Mouse (Mus musculus) liver, postnatal 0 days (tissue): ENCODE measurements around the gene Miox. TPM values are rescaled to one million over a fixed set of nuclear protein-coding genes. Genes with fewer than 3 reads are reported as not detected.

ENCODE experiments used
- ATAC-seq: fragments of 200-750 bp; cut with Nextera tagmentation; 2 replicates; pipeline ENCODE4 v1.8.0; 2017; ENCODE audit warnings: mild to moderate bottlenecking, moderate library complexity
- DNase-seq: peaks from one replicate; pipeline ENCODE4 v3.0.0-alpha.2; 2016
- H3K27ac ChIP-seq: fragments of 300-500 bp; sonication (generic); 2 replicates; pipeline ENCODE4 v1.5.1; 2014; ENCODE audit warnings: antibody characterized with exemption, moderate library complexity, mild to moderate bottlenecking, low read depth
- H3K27me3 ChIP-seq: fragments of 300-500 bp; sonication (generic); 2 replicates; pipeline ENCODE4 v1.6.1; 2014; ENCODE audit warnings: low read length, control low read depth, mixed read lengths; ENCODE audit not compliant: insufficient read depth
- H3K36me3 ChIP-seq: fragments of 300-500 bp; sonication (generic); replicated peaks from 2 replicates; pipeline ENCODE4 v1.6.1; 2014; ENCODE audit warnings: mild to moderate bottlenecking, control low read depth, low read length, moderate library complexity, mixed read lengths; ENCODE audit not compliant: insufficient read depth
- H3K4me1 ChIP-seq: fragments of 300-500 bp; sonication (generic); 2 replicates; pipeline ENCODE4 v1.6.1; 2014; ENCODE audit warnings: antibody characterized with exemption, mild to moderate bottlenecking, control low read depth; ENCODE audit not compliant: insufficient read depth
- H3K4me2 ChIP-seq: fragments of 300-500 bp; sonication (generic); 2 replicates; pipeline ENCODE4 v1.6.1; 2014; ENCODE audit warnings: low read depth, mild to moderate bottlenecking, low read length, moderate library complexity, mixed read lengths
- H3K4me3 ChIP-seq: fragments of 300-500 bp; sonication (generic); 2 replicates; pipeline ENCODE4 v1.5.1; 2014; ENCODE audit warnings: low read depth, low read length
- H3K9ac ChIP-seq: fragments of 300-500 bp; sonication (generic); replicated peaks from 2 replicates; pipeline ENCODE4 v1.6.1; 2014; ENCODE audit warnings: mild to moderate bottlenecking, moderate library complexity
- H3K9me3 ChIP-seq: fragments of 300-500 bp; sonication (generic); 2 replicates; pipeline ENCODE4 v1.6.1; 2016; ENCODE audit warnings: mild to moderate bottlenecking, control low read depth, low read length, mixed read lengths
- CTCF ChIP-seq: sonication (generic); IDR thresholded peaks from 2 replicates; pipeline ENCODE4 v1.5.1; 2016; ENCODE audit warnings: antibody characterized with exemption, low read depth
- EP300 ChIP-seq: IDR thresholded peaks from 2 replicates; pipeline ENCODE4 v1.6.1; 2016; ENCODE audit warnings: antibody characterized with exemption, low read depth, mild to moderate bottlenecking
- WGBS: fragments of 180-500 bp; shearing (Covaris S2); extraction: QIAGEN DNeasy Blood & Tissue Kit; methylation state at CpG from one replicate; pipeline ENCODE4 v1.1.7; 2014; ENCODE audit not compliant: insufficient replicate concordance; 5-methylcytosine and 5-hydroxymethylcytosine counted together
- polyA plus RNA-seq: library from polyadenylated mRNA; unstranded; fragments of >200 nt; fragmentation: Nextera tagmentation; extraction: Ambion mirVana; gene quantifications from 2 replicates; pipeline ENCODE4 v1.2.1, GENCODE M21; 2015

Miox gene
- polyA plus RNA-seq, 1 experiment from 2014 or later, result 27.0 TPM

DNA sequence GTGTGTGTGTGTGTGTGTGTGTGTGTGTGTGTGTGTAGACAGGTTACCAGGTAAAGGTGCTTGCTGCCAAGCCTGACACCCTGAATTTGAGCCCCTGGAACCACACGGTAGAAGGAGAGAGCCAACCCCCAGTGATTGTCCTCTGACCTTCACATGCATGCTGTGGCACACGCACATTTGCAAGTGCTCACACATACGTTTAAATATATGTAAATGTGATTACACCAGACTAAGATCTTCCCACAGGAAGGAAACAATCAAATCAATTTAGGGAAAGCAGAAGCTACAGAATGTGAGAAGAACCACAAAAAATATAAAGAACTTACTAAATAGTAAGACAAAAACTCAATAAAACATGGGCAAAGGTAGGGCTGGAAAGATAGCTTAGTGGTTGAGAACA lies 5.9 kb downstream of the Miox start:
- DNase-seq (no peak), ATAC-seq (no peak)
- no peak overlapping the region for H3K4me2 ChIP-seq
- no peak overlapping the region for H3K9ac ChIP-seq
- no peaks in the 10 kb centered on the region for H3K27me3 ChIP-seq
- H3K27ac ChIP-seq, result no peak overlapping the region
- H3K36me3 ChIP-seq, result no peaks in the 10 kb centered on the region
- TF ChIP-seq EP300 (no peak), CTCF (no peak)
- H3K9me3 ChIP-seq, result no peaks in the 10 kb centered on the region
- no peaks in the 10 kb centered on the region for H3K4me1 ChIP-seq
- H3K4me3 ChIP-seq, result no peak overlapping the region
- 37% methylated on average over 3 of the region's 3 CpGs for WGBS

GRCm38 (mm10) chr15:89341678-89342077 lies 7.5 kb downstream of the Miox start:
- DNase-seq (no peak), ATAC-seq (no peak)
- Histone ChIP-seq H3K4me1 (no peaks in the 10 kb centered on the region), H3K4me2 (no peak overlapping the region), H3K27ac (no peak overlapping the region), H3K36me3 (no peaks in the 10 kb centered on the region), H3K9me3 (no peaks in the 10 kb centered on the region), H3K4me3 (no peak overlapping the region), H3K27me3 (no peaks in the 10 kb centered on the region), H3K9ac (no peak overlapping the region)
- 0 out of 2 replicates have a peak, but pooled peaks have one; percentile 16 for TF ChIP-seq CTCF
- no peak for TF ChIP-seq EP300
- 64% methylated on average over 1 of the region's 1 CpGs for WGBS

DNA sequence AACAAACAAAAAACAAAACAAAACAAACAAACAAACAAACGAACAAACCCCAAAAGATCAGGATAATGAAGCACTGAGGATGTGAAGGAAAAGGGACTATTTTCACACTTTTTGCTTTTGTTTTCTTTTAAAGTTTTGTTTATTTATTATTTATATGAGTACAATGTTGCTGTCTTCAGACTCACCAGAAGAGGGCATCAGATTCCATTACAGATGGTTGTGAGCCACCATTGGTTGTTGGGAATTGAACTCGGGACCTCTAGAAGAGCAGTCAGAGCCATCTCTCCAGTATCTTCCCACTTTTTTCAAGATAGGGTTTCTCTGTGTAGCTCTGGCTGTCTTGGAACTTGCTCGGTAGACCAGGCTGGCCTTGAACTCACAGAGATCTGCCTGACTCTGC lies 9.1 kb downstream of the Miox start:
- ATAC-seq (no peak), DNase-seq (no peak)

GRCm38 (mm10) chr15:89350447-89350846 lies 16.2 kb downstream of the Miox start:
- no peaks in the 10 kb centered on the region for H3K27me3 ChIP-seq
- no peak overlapping the region for H3K4me2 ChIP-seq
- H3K9ac ChIP-seq, result no peak overlapping the region
- WGBS, result 88% methylated on average over 5 of the region's 5 CpGs
- H3K4me1 ChIP-seq, result peaks cover 10% of the 10 kb centered on the region
- peaks cover 31% of the 10 kb centered on the region for H3K36me3 ChIP-seq
- no peaks in the 10 kb centered on the region for H3K9me3 ChIP-seq
- ATAC-seq, result no peak
- TF ChIP-seq CTCF, result no peak
- TF ChIP-seq EP300, result no peak
- no peak overlapping the region for H3K4me3 ChIP-seq
- H3K27ac ChIP-seq, result no peak overlapping the region
- DNase-seq, result peak; percentile 8

More for the DNA sequence above, 9.1 kb downstream of the Miox start:
- Histone ChIP-seq H3K9ac (no peak overlapping the region), H3K9me3 (no peaks in the 10 kb centered on the region), H3K27me3 (no peaks in the 10 kb centered on the region), H3K36me3 (no peaks in the 10 kb centered on the region), H3K27ac (no peak overlapping the region), H3K4me1 (no peaks in the 10 kb centered on the region), H3K4me3 (no peak overlapping the region), H3K4me2 (no peak overlapping the region)
- TF ChIP-seq EP300, result no peak
- TF ChIP-seq CTCF, result peak; percentile 56
- 71% methylated on average over 3 of the region's 3 CpGs for WGBS

DNA sequence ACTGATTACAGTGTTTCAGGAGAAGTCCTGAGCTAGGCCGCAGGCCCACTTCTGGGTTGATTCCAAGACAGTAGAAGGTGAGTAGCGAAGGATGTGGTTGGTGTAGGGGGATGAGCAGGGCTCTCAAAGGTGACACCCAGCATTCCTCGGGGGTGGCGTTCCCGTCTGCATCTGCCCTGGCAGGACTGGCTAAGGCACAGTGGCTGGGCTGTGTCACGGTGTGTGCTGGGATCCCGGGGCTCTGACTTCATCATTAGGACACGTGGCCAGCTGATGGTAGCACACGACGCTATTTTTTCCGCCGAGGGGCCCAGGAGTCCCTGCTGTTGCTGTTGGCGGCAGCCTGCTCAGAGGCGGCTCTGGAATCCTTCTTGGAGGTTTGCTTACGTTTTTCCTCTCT lies 17.1 kb downstream of the Miox start:
- Histone ChIP-seq H3K4me3 (no peak overlapping the region), H3K4me2 (no peak overlapping the region), H3K36me3 (peaks cover 31% of the 10 kb centered on the region), H3K9ac (no peak overlapping the region), H3K27ac (no peak overlapping the region), H3K9me3 (no peaks in the 10 kb centered on the region), H3K4me1 (peaks cover 10% of the 10 kb centered on the region), H3K27me3 (no peaks in the 10 kb centered on the region)
- DNase-seq, result peak; percentile 13
- no peak for ATAC-seq
- TF ChIP-seq CTCF (no peak), EP300 (no peak)
- 91% methylated on average over 15 of the region's 15 CpGs for WGBS

DNA sequence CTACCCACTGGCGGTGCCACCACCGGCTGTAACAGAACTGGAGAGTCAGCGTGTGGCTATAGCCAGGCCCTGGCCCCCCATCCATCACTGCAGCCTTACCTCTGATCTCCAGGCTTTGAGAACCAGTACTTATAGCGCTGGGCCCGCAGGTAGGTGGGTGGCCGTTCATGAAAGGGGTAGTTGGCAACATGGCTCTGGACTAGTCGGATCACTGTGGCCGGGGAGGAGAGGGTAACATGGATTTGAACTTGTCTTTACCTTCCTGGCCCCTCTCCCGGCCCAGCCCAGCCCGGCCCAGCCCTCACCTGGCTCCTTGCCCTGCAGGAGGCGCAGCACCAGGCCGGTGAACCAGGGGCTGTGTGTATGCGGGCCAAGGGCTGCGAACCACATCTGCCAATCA lies 17.9 kb downstream of the Miox start:
- Histone ChIP-seq H3K4me1 (peaks cover 15% of the 10 kb centered on the region), H3K9me3 (no peaks in the 10 kb centered on the region), H3K27me3 (no peaks in the 10 kb centered on the region), H3K9ac (no peak overlapping the region), H3K36me3 (peaks cover 31% of the 10 kb centered on the region), H3K4me2 (no peak overlapping the region), H3K4me3 (no peak overlapping the region), H3K27ac (no peak overlapping the region)
- TF ChIP-seq CTCF (no peak), EP300 (no peak)
- DNase-seq (no peak), ATAC-seq (no peak)
- 92% methylated on average over 14 of the region's 14 CpGs for WGBS

GRCm38 (mm10) chr15:89352795-89353194 lies 18.6 kb downstream of the Miox start:
- Histone ChIP-seq H3K4me1 (peaks cover 21% of the 10 kb centered on the region), H3K4me2 (no peak overlapping the region), H3K4me3 (no peak overlapping the region), H3K9ac (no peak overlapping the region), H3K27me3 (no peaks in the 10 kb centered on the region), H3K9me3 (no peaks in the 10 kb centered on the region), H3K36me3 (peaks cover 36% of the 10 kb centered on the region), H3K27ac (no peak overlapping the region)
- ATAC-seq, result no peak
- WGBS, result 95% methylated on average over 12 of the region's 12 CpGs
- DNase-seq, result no peak
- TF ChIP-seq CTCF (no peak), EP300 (no peak)
